Mouse (Mus musculus) myocyte (in vitro differentiated cells): Measurements from ENCODE around the gene Creb3. TPM values are rescaled to one million over a fixed set of nuclear protein-coding genes. Genes with fewer than 3 reads are reported as not detected.

Source experiments
- H3K27me3 ChIP-seq: one replicate; pipeline ENCODE4 v1.6.1; 2011; ENCODE audit not compliant: control insufficient read depth, insufficient read depth, insufficient read length
- H3K36me3 ChIP-seq: one replicate; pipeline ENCODE4 v1.6.1; 2011; ENCODE audit not compliant: control insufficient read depth, insufficient read depth
- H3K4me2 ChIP-seq: one replicate; pipeline ENCODE4 v1.6.1; 2011; ENCODE audit warnings: low read depth, control low read depth
- H3K4me3 ChIP-seq: one replicate; pipeline ENCODE4 v1.5.1; 2011; ENCODE audit warnings: mild to moderate bottlenecking, control low read depth, moderate library complexity
- H3K79me2 ChIP-seq: one replicate; pipeline ENCODE4 v1.6.1; 2011; ENCODE audit not compliant: control insufficient read depth, insufficient read depth
- H3ac ChIP-seq: one replicate; pipeline ENCODE4 v1.6.1; 2011; ENCODE audit not compliant: control insufficient read depth, insufficient read length
- CEBPB ChIP-seq: IDR thresholded peaks from 2 replicates; pipeline ENCODE4 v1.6.1; 2011; ENCODE audit warnings: mild to moderate bottlenecking, moderate library complexity; ENCODE audit not compliant: poor library complexity, insufficient read depth, severe bottlenecking
- E2F4 ChIP-seq: IDR thresholded peaks from one replicate; pipeline ENCODE4 v1.6.1; 2011; ENCODE audit warnings: mild to moderate bottlenecking, control low read depth, moderate library complexity; ENCODE audit not compliant: insufficient read depth
- MAX ChIP-seq: IDR thresholded peaks from one replicate; pipeline ENCODE4 v1.6.1; 2011; ENCODE audit warnings: low read depth, mild to moderate bottlenecking, control low read depth
- MYOD1 ChIP-seq, 3 experiments: IDR thresholded peaks; one replicate each; pipeline ENCODE4 v1.6.1; 2011; ENCODE audit warnings: control low read depth in 2 of 3, low read depth in 2 of 3, mild to moderate bottlenecking in 2 of 3, moderate library complexity in 1 of 3; ENCODE audit not compliant: insufficient read length in 2 of 3, control insufficient read depth in 1 of 3
- MYOG ChIP-seq, 3 experiments: IDR thresholded peaks; one replicate each; pipeline ENCODE4 v1.6.1; 2011; ENCODE audit warnings: control low read depth in 2 of 3, low read depth in 2 of 3, mild to moderate bottlenecking in 2 of 3; ENCODE audit not compliant: insufficient read length in 2 of 3, control insufficient read depth in 1 of 3, insufficient read depth in 1 of 3
- POLR2A ChIP-seq: IDR thresholded peaks from one replicate; pipeline ENCODE4 v1.6.1; 2011; ENCODE audit warnings: low read depth, mild to moderate bottlenecking, control low read depth, moderate library complexity; ENCODE audit not compliant: insufficient read length
- POLR2AphosphoS2 ChIP-seq: IDR thresholded peaks from one replicate; pipeline ENCODE4 v1.6.1; 2011; ENCODE audit warnings: low read depth, control low read depth; ENCODE audit not compliant: insufficient read length
- REST ChIP-seq: IDR thresholded peaks from one replicate; pipeline ENCODE4 v1.6.1; 2011; ENCODE audit warnings: mild to moderate bottlenecking, control low read depth, moderate library complexity; ENCODE audit not compliant: insufficient read depth, insufficient read length
- SRF ChIP-seq: IDR thresholded peaks from one replicate; pipeline ENCODE4 v1.6.1; 2011; ENCODE audit warnings: low read depth; ENCODE audit not compliant: control insufficient read depth, insufficient read length
- TCF12 ChIP-seq: IDR thresholded peaks from one replicate; pipeline ENCODE4 v1.6.1; 2011; ENCODE audit warnings: mild to moderate bottlenecking, control low read depth; ENCODE audit not compliant: poor library complexity, insufficient read depth, severe bottlenecking
- TCF3 ChIP-seq: IDR thresholded peaks from one replicate; pipeline ENCODE4 v1.6.1; 2011; ENCODE audit warnings: low read depth, control low read depth; ENCODE audit not compliant: insufficient read length
- USF1 ChIP-seq: IDR thresholded peaks from one replicate; pipeline ENCODE4 v1.6.1; 2011; ENCODE audit warnings: low read depth, mild to moderate bottlenecking, control low read depth, moderate library complexity
- polyA plus RNA-seq: library from polyadenylated mRNA; unstranded; fragments of >200 nt; fragmentation: generic; extraction: Trizol; gene quantifications from one replicate; pipeline ENCODE4 v1.2.1, GENCODE M21; 2012; ENCODE audit warnings: missing spikeins

Gene Creb3
- polyA plus RNA-seq, 1 experiment = 73.9 TPM

DNA sequence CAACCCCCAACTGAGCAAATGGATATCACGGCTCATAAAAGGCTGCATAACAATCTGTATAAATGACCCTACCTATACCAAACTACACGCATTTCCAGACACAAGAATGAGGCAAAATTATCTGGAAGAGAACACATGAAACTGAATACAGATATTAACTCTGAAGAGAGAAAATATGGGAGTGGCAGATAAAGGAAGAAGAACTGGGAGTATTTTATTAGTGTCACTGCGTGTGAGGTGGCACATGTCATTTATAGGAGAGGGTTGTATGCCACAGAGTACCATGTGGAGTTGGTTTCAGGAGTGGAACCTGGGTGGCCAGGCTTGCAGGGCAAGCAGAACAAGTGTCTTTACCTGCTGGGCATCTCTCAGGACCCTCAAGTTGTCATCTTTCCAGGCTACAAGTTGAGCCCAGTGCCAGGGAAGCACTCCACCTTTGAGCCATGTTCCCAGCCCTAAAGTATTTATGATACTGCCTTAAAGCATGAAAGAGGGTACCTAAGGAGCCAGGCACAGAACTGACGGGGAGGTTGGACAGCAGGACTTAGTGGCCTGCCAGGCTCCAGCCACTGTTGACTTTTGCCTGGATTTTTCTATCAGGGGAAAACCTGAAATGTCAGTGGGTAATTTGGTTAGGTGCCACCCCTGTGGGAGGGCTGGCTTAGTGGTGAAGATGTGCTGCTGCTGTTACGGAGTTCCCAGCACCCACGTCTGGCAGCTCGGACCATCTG lies 36.7 kb downstream of the Creb3 start:
- H3K27me3 ChIP-seq = no peaks in the 10 kb centered on the region
- no peak overlapping the region for H3K4me2 ChIP-seq
- no peak for TF ChIP-seq MYOG (IDR thresholded peaks at IDR 0.05; ENCODE audit: control insufficient read depth in 1 of 3, insufficient read depth in 1 of 3, insufficient read length in 2 of 3, low read depth in 2 of 3)
- TF ChIP-seq MYOD1 (IDR thresholded peaks at IDR 0.05; ENCODE audit: control insufficient read depth in 1 of 3, insufficient read length in 2 of 3, low read depth in 2 of 3) = no peak
- TF ChIP-seq E2F4 = no peak
- no peak for TF ChIP-seq MAX
- TF ChIP-seq USF1 = no peak
- TF ChIP-seq REST = no peak
- no peak for TF ChIP-seq TCF3
- no peak for TF ChIP-seq POLR2AphosphoS2
- no peak for TF ChIP-seq TCF12
- no peak for TF ChIP-seq POLR2A
- no peak for TF ChIP-seq CEBPB
- no peak for TF ChIP-seq SRF
- H3K79me2 ChIP-seq = no peaks in the 10 kb centered on the region
- no peak overlapping the region for H3K4me3 ChIP-seq
- no peaks in the 10 kb centered on the region for H3K36me3 ChIP-seq
- no peak overlapping the region for H3ac ChIP-seq

DNA sequence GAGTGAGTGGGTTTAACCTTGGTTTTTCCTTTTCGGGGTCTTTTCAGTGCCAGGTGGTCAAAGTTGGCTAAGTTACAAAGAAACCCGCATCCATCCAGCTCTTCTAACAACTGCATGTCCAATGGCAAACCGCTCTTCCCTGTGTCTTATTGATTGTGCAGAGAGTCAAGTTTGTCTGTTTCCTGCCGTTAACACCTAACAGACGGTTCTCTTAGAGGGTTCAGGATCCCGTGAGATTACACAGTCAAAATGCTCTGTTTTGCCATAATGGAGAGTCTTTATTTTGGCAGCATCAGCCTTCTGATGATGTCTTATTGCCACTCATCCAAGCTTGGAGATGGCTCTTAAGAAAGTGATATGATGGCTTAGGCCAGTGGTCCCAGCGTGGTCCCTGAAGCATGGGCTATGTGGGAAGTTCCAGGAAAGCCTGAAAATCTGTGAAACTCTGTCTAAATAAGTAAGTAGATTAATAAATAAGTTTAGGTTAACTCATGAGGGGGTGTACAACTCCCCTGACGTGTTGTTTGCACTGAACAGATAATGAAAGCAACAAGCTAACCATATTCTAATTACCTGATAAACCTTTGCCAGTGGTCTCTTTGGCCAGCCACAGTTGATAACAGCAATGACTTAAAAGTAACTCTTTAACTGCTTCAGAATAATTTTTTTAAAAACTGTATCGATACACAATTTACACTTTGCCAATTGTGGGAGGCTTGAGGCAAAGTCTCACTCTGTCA lies 38.2 kb downstream of the Creb3 start:
- Histone ChIP-seq H3ac (no peak overlapping the region), H3K4me3 (no peak overlapping the region), H3K27me3 (no peaks in the 10 kb centered on the region), H3K4me2 (no peak overlapping the region), H3K36me3 (no peaks in the 10 kb centered on the region), H3K79me2 (no peaks in the 10 kb centered on the region)
- no peak for TF ChIP-seq SRF
- no peak for TF ChIP-seq CEBPB
- TF ChIP-seq POLR2AphosphoS2 = no peak
- TF ChIP-seq REST = no peak

DNA sequence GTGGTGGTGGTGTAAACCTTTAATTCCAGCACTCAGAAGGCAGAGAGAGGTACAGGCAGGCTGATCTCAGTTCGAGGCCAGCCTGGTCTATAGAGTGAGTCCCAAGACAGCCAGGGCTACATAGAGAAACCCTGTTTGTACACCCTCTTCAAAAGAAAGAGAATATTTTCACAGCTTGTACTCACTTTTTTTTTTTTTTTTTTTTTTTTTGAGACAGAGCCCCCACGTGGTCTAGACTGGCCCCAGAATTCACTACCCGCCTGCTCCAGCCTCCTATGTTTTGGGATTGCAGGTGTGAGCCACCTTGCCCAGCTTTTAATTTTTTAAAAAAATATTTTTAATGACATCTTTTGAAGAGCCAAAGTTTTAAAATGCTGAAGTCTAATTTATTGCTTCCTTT lies 42.0 kb downstream of the Creb3 start:
- H3K4me2 ChIP-seq = no peak overlapping the region
- no peak overlapping the region for H3K4me3 ChIP-seq
- no peak for TF ChIP-seq POLR2A
- TF ChIP-seq MAX = no peak
- no peak for TF ChIP-seq SRF
- TF ChIP-seq MYOG (IDR thresholded peaks at IDR 0.05; ENCODE audit: control insufficient read depth in 1 of 3, insufficient read depth in 1 of 3, insufficient read length in 2 of 3, low read depth in 2 of 3) = no peak
- no peak for TF ChIP-seq MYOD1 (IDR thresholded peaks at IDR 0.05; ENCODE audit: control insufficient read depth in 1 of 3, insufficient read length in 2 of 3, low read depth in 2 of 3)
- TF ChIP-seq E2F4 = no peak
- TF ChIP-seq CEBPB = no peak
- TF ChIP-seq USF1 = no peak
- no peak for TF ChIP-seq REST
- no peak for TF ChIP-seq TCF3
- TF ChIP-seq TCF12 = no peak
- no peak for TF ChIP-seq POLR2AphosphoS2
- H3ac ChIP-seq = no peak overlapping the region
- H3K79me2 ChIP-seq = no peaks in the 10 kb centered on the region
- H3K27me3 ChIP-seq = no peaks in the 10 kb centered on the region
- H3K36me3 ChIP-seq = no peaks in the 10 kb centered on the region

DNA sequence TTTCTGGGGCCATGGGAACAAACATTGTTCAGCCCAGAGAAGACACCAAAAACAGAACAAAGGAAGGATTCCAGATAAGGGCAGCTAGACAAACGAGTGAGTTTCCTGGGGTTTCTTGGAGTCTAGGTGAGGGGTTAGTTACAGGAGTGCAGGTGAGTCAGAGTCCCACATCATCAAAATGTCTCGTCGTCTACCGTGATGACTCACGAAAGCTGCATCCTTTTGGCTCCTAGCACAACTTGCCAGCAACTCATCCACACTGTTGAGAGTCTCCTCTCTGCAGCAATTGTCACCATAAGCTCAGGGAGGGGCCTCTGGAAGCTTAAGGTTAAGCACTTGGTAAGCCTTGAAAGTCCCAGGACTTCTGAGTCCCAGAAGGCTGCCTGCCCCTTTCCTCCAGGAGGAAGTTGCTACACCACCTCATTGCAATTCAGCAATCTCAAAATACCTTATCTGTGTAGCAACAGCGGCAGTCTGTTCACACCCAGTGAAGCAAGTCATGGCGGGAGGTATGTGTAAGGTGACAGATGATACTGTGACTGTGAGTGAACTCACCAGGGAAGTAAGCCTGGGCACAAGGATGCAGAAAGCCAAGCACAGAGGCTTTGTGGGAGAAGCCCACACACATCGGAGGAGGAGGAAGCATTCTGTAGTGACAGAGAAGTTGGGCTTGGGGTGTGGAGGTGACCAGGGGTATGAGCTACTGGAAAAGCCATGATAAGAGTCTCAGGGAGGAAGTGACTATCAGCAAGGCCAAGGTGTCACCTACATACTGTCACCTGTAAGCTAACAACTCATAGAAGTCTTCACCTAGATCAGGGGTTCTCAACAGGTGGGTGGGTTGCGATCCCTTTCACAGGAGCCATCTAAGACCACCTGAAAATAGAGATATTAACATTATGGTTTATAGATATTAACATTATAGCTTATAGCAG lies 42.9 kb downstream of the Creb3 start:
- Histone ChIP-seq H3K79me2 (no peaks in the 10 kb centered on the region), H3K36me3 (no peaks in the 10 kb centered on the region), H3K4me3 (no peak overlapping the region), H3K4me2 (no peak overlapping the region), H3ac (no peak overlapping the region), H3K27me3 (no peaks in the 10 kb centered on the region)
- TF ChIP-seq MYOD1 (IDR thresholded peaks at IDR 0.05; ENCODE audit: control insufficient read depth in 1 of 3, insufficient read length in 2 of 3, low read depth in 2 of 3) (no peak), POLR2A (no peak)
